9 mouse cellular contexts compared by ENCODE assay signal in the genomic region with DNA sequence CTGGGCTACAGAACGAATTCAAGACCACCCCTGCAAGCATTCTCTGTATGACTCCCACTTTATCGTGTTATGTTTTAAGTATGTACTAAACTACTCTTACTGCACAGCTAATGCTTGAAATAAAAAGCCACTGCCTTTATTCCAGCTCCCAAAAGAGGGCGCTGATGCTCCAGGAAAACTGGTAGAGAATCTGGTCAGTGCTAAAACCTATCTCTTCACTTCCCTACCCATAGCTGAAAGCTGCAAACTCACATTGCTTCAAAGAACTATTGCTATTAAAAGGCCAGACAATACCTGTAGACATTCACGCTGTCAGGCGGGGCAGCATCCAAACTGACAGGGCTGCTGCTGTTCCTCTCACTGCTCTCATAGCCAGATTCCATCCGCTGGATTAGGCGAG. TPM values are rescaled to one million over a fixed set of nuclear protein-coding genes. Genes with fewer than 3 reads are reported as not detected.
DNase-seq lines count a peak whose midpoint lies in the region; ATAC-seq lines count a peak whose summit lies in the region.
"Had no signal": no experiment of that assay in that cellular context is flagged by ENCODE, and none has a peak within 500 bp of the region (broad histone marks: within the 10 kb centered on the region; RNA-seq: fewer than 3 reads in every experiment).

No protein-coding gene starts in this region.

- no peaks in the 10 kb centered on the region for H3K36me3 ChIP-seq in intestine, embryonic 15.5 days

- no peak overlapping the region for H3K27ac ChIP-seq in intestine, embryonic 15.5 days
- H3K27ac ChIP-seq: embryonic facial prominence, embryonic 15.5 days had no signal

- H3K27me3 ChIP-seq in intestine, embryonic 15.5 days (replicated peaks) = no peaks in the 10 kb centered on the region
- H3K27me3 ChIP-seq: embryonic facial prominence, embryonic 15.5 days had no signal

- no peaks in the 10 kb centered on the region for H3K9me3 ChIP-seq in intestine, embryonic 15.5 days
- H3K9me3 ChIP-seq: embryonic facial prominence, embryonic 15.5 days had no signal

- no peaks in the 10 kb centered on the region for H3K4me1 ChIP-seq in intestine, embryonic 15.5 days (replicated peaks)
- H3K4me1 ChIP-seq: embryonic facial prominence, embryonic 15.5 days had no signal

- peak; percentile 55 for ATAC-seq in intestine, embryonic 15.5 days

- H3K9ac ChIP-seq in intestine, embryonic 15.5 days = no peak overlapping the region
- H3K9ac ChIP-seq: embryonic facial prominence, embryonic 15.5 days had no signal

- WGBS in intestine, embryonic 15.5 days = 48% methylated on average over 7 of the region's 7 CpGs

- DNase-seq in urinary bladder, postnatal 14 days (ENCODE audit: low spot score) = peak; percentile 74
- no peak for DNase-seq in urinary bladder, postnatal 10 days (ENCODE audit: low spot score)
- DNase-seq in cerebellum, postnatal 25 days = peak; percentile 74 to 85
- peak; percentile 75 for DNase-seq in gastrocnemius, postnatal 10 days
- peak; percentile 61 for DNase-seq in left cerebral cortex, postnatal 4 days
- peak; percentile 52 for DNase-seq in neural tube, embryonic 10.5 days (ENCODE audit: extremely low spot score, low spot score)
- DNase-seq in telencephalon, adult 2 months (ENCODE audit: low read depth, low spot score) = peak; percentile 60

- no peak overlapping the region for H3K4me3 ChIP-seq in intestine, embryonic 15.5 days (replicated peaks)
- H3K4me3 ChIP-seq: embryonic facial prominence, embryonic 15.5 days had no signal

- intact Hi-C loops in left cerebral cortex, postnatal 4 days (cut with DNase I) = loop anchor here (5.0 kb wide), 1 partner anchor 81 kb away; the partner anchor contains the start of gene Myoz1

- H3K4me2 ChIP-seq in intestine, embryonic 15.5 days (replicated peaks) = no peak overlapping the region
- H3K4me2 ChIP-seq: embryonic facial prominence, embryonic 15.5 days had no signal

RNA-seq across cellular contexts. Expression of gene Ppp3cb, which starts 29.8 kb away (rescaled TPM):
- total RNA-seq in gastrocnemius, postnatal 10 days (2021) = 100 to 1,000 TPM; 114 to 116 TPM
- polyA plus RNA-seq in intestine, embryonic 15.5 days (2015; fragmentation: Nextera tagmentation; extraction: Ambion mirVana) = 37.9 and 38.8 TPM in 2 replicates
- total RNA-seq in left cerebral cortex, postnatal 4 days (2021) = 100 to 1,000 TPM; 355 to 362 TPM
